ENCODE assay signal across 8 mouse cellular contexts in the genomic region with DNA sequence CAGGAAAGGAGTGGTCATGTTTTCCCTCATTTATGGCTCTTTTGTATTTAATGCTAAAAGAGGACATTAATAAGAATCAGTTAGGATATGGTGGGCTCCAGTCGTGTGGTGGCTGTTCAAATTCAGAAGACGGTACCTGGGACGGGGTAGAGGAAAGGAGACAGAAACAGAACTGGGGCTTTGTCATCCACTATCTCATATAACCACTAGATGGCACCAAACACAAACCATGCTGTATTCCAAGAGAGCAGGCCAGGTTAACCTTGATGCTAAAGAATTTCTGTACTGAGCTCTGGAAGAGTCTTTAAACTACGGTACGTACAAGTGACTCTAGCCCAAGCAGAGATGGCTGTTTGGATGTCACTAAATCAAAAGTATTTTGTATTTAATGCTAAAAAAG.
DNase-seq lines count a peak whose midpoint lies in the region; ATAC-seq lines count a peak whose summit lies in the region.

No protein-coding gene starts in this region.

- ATAC-seq in inflammation-experienced regulatory T-cells, adult 6 months: peak; percentile 68

- DNase-seq in adrenal gland, adult (ENCODE audit: inconsistent age in 2 of 2, low spot score in 1 of 2): peak; percentile 26 to 87
- no peak for DNase-seq in adrenal gland, adult 8-10 months
- DNase-seq in ovary, postnatal 14 days (ENCODE audit: low spot score): peak; percentile 49
- no peak for DNase-seq in ovary, adult 18-20 months (ENCODE audit: low spot score)
- DNase-seq in embryo, embryonic 11 days: peak; percentile 73
- peak; percentile 72 for DNase-seq in lung, postnatal 36 days
- DNase-seq in thymus, postnatal 25 days: peak; percentile 17

Comparison
In these comparisons a context has a peak if more than half of its experiments do, and no peak if none do; other contexts are left out.
1. DNase-seq: peak in adrenal gland, adult (2 of 2), ovary, postnatal 14 days (single experiment), embryo, embryonic 11 days (single experiment), lung, postnatal 36 days (single experiment) and thymus, postnatal 25 days (single experiment); none in adrenal gland, adult 8-10 months (single experiment) and ovary, adult 18-20 months (single experiment).